Mouse (Mus musculus): ENCODE measurements at regions not wholly inside any gene's neighbourhood (a gene's known extent, or its start where the extent isn't known, plus 50 kb on each side); places are given as distances from the start of the nearest gene placed in this dataset.

GRCm38 (mm10) chr6:107931174-107931557 is 133.7 kb upstream of the Setmar start:
- no peak overlapping the region for H3K4me3 ChIP-seq (replicated peaks; ENCODE audit: low read depth, low read length)
- no peaks in the 10 kb centered on the region for H3K9me3 ChIP-seq (replicated peaks; ENCODE audit: low read length)
- WGBS, result 79% methylated on average over 4 of the region's 4 CpGs
- no peak overlapping the region for H3K9ac ChIP-seq (ENCODE audit: low read depth, low read length)
- TF ChIP-seq CTCF (IDR thresholded peaks at IDR 0.05; ENCODE audit: low read depth), result no peak
- no peaks in the 10 kb centered on the region for H3K36me3 ChIP-seq (ENCODE audit: insufficient read depth, low read length)
- no peaks in the 10 kb centered on the region for H3K4me1 ChIP-seq (replicated peaks; ENCODE audit: insufficient read depth, low read length)
- no peaks in the 10 kb centered on the region for H3K27me3 ChIP-seq (ENCODE audit: insufficient read depth, low read length)
- H3K27ac ChIP-seq, result no peak overlapping the region
- no peak overlapping the region for H3K4me2 ChIP-seq (ENCODE audit: low read length)
- ATAC-seq (replicated peaks; ENCODE audit: low FRiP score, low read depth) (no peak), DNase-seq (ENCODE audit: low spot score) (no peak)

- Histone ChIP-seq H3K9me3 (replicated peaks; ENCODE audit: low read length) (no peaks in the 10 kb centered on the region), H3K27me3 (ENCODE audit: insufficient read depth, low read length) (no peaks in the 10 kb centered on the region), H3K9ac (ENCODE audit: low read depth, low read length) (no peak overlapping the region), H3K36me3 (ENCODE audit: insufficient read depth, low read length) (no peaks in the 10 kb centered on the region), H3K4me3 (replicated peaks; ENCODE audit: low read depth, low read length) (no peak overlapping the region), H3K4me1 (replicated peaks; ENCODE audit: insufficient read depth, low read length) (no peaks in the 10 kb centered on the region), H3K27ac (no peak overlapping the region), H3K4me2 (ENCODE audit: low read length) (no peak overlapping the region)
- TF ChIP-seq CTCF (IDR thresholded peaks at IDR 0.05; ENCODE audit: low read depth), result no peak
- 85% methylated on average over 6 of the region's 6 CpGs for WGBS
- DNase-seq (ENCODE audit: low spot score) (no peak), ATAC-seq (replicated peaks; ENCODE audit: low FRiP score, low read depth) (no peak)
These were observed 128.7 kb upstream of the Setmar start for GRCm38 (mm10) chr6:107936075-107936635.

- Histone ChIP-seq H3K4me2 (ENCODE audit: low read length) (no peak overlapping the region), H3K4me3 (replicated peaks; ENCODE audit: low read depth, low read length) (no peak overlapping the region), H3K9ac (ENCODE audit: low read depth, low read length) (no peak overlapping the region), H3K9me3 (replicated peaks; ENCODE audit: low read length) (no peaks in the 10 kb centered on the region), H3K27me3 (ENCODE audit: insufficient read depth, low read length) (no peaks in the 10 kb centered on the region), H3K4me1 (replicated peaks; ENCODE audit: insufficient read depth, low read length) (no peaks in the 10 kb centered on the region), H3K36me3 (ENCODE audit: insufficient read depth, low read length) (no peaks in the 10 kb centered on the region), H3K27ac (no peak overlapping the region)
- TF ChIP-seq CTCF (IDR thresholded peaks at IDR 0.05; ENCODE audit: low read depth), result no peak
- WGBS, result 76% methylated on average over 2 of the region's 2 CpGs
- ATAC-seq (replicated peaks; ENCODE audit: low FRiP score, low read depth), result no peak
- no peak for DNase-seq (ENCODE audit: low spot score)
These were observed 96.2 kb upstream of the Setmar start for GRCm38 (mm10) chr6:107968694-107969093.

- no peak for ATAC-seq (replicated peaks; ENCODE audit: low FRiP score, low read depth)
- 76% methylated on average over 8 of the region's 8 CpGs for WGBS
- Histone ChIP-seq H3K4me2 (ENCODE audit: low read length) (no peak overlapping the region), H3K9me3 (replicated peaks; ENCODE audit: low read length) (no peaks in the 10 kb centered on the region), H3K9ac (ENCODE audit: low read depth, low read length) (no peak overlapping the region), H3K27ac (no peak overlapping the region), H3K4me1 (replicated peaks; ENCODE audit: insufficient read depth, low read length) (no peaks in the 10 kb centered on the region), H3K4me3 (replicated peaks; ENCODE audit: low read depth, low read length) (no peak overlapping the region), H3K36me3 (ENCODE audit: insufficient read depth, low read length) (no peaks in the 10 kb centered on the region), H3K27me3 (ENCODE audit: insufficient read depth, low read length) (no peaks in the 10 kb centered on the region)
- TF ChIP-seq CTCF (IDR thresholded peaks at IDR 0.05; ENCODE audit: low read depth), result no peak
- DNase-seq (ENCODE audit: low spot score), result no peak
These were observed 65.7 kb upstream of the Setmar start for GRCm38 (mm10) chr6:107998921-107999690.

- TF ChIP-seq CTCF (IDR thresholded peaks at IDR 0.05; ENCODE audit: low read depth), result no peak
- ATAC-seq (replicated peaks; ENCODE audit: low FRiP score, low read depth), result no peak
- no peak overlapping the region for H3K9ac ChIP-seq (ENCODE audit: low read depth, low read length)
- H3K36me3 ChIP-seq (ENCODE audit: insufficient read depth, low read length), result no peaks in the 10 kb centered on the region
- H3K9me3 ChIP-seq (replicated peaks; ENCODE audit: low read length), result no peaks in the 10 kb centered on the region
- 63% methylated on average over 1 of the region's 1 CpGs for WGBS
- DNase-seq (ENCODE audit: low spot score), result no peak
- H3K4me2 ChIP-seq (ENCODE audit: low read length), result no peak overlapping the region
- H3K4me3 ChIP-seq (replicated peaks; ENCODE audit: low read depth, low read length), result no peak overlapping the region
- H3K4me1 ChIP-seq (replicated peaks; ENCODE audit: insufficient read depth, low read length), result no peaks in the 10 kb centered on the region
- H3K27ac ChIP-seq, result no peak overlapping the region
- H3K27me3 ChIP-seq (ENCODE audit: insufficient read depth, low read length), result no peaks in the 10 kb centered on the region
These were observed 61.6 kb upstream of the Setmar start for GRCm38 (mm10) chr6:108003231-108003630.

GRCm38 (mm10) chr6:108008323-108008722 is 56.5 kb upstream of the Setmar start:
- no peak for ATAC-seq (replicated peaks; ENCODE audit: low FRiP score, low read depth)
- no peaks in the 10 kb centered on the region for H3K27me3 ChIP-seq (ENCODE audit: insufficient read depth, low read length)
- no peaks in the 10 kb centered on the region for H3K36me3 ChIP-seq (ENCODE audit: insufficient read depth, low read length)
- 31% methylated on average over 1 of the region's 1 CpGs for WGBS
- TF ChIP-seq CTCF (IDR thresholded peaks at IDR 0.05; ENCODE audit: low read depth), result 0 out of 2 replicates have a peak, but pooled peaks have one; percentile 2
- H3K4me3 ChIP-seq (replicated peaks; ENCODE audit: low read depth, low read length), result no peak overlapping the region
- H3K4me2 ChIP-seq (ENCODE audit: low read length), result no peak overlapping the region
- H3K9ac ChIP-seq (ENCODE audit: low read depth, low read length), result no peak overlapping the region
- H3K9me3 ChIP-seq (replicated peaks; ENCODE audit: low read length), result no peaks in the 10 kb centered on the region
- no peaks in the 10 kb centered on the region for H3K4me1 ChIP-seq (replicated peaks; ENCODE audit: insufficient read depth, low read length)
- DNase-seq (ENCODE audit: low spot score), result peak; percentile 3
- no peak overlapping the region for H3K27ac ChIP-seq

Data from kidney, postnatal 0 days (tissue).